Mouse (Mus musculus) liver, postnatal 0 days (tissue): ENCODE data around the gene Gm13283. TPM values are rescaled to one million over a fixed set of nuclear protein-coding genes. Genes with fewer than 3 reads are reported as not detected.
"Not testable (repeated sequence)": the region's sequence is repeated elsewhere in the genome, so short reads cannot be mapped to it uniquely, and the experiment has no call there.

Experiments used
- ATAC-seq: fragments of 200-750 bp; cut with Nextera tagmentation; 2 replicates; pipeline ENCODE4 v1.8.0; 2017; ENCODE audit warnings: mild to moderate bottlenecking, moderate library complexity
- DNase-seq: peaks from one replicate; pipeline ENCODE4 v3.0.0-alpha.2; 2016
- H3K27ac ChIP-seq: fragments of 300-500 bp; sonication (generic); 2 replicates; pipeline ENCODE4 v1.5.1; 2014; ENCODE audit warnings: antibody characterized with exemption, moderate library complexity, mild to moderate bottlenecking, low read depth
- H3K27me3 ChIP-seq: fragments of 300-500 bp; sonication (generic); 2 replicates; pipeline ENCODE4 v1.6.1; 2014; ENCODE audit warnings: low read length, control low read depth, mixed read lengths; ENCODE audit not compliant: insufficient read depth
- H3K36me3 ChIP-seq: fragments of 300-500 bp; sonication (generic); replicated peaks from 2 replicates; pipeline ENCODE4 v1.6.1; 2014; ENCODE audit warnings: mild to moderate bottlenecking, control low read depth, low read length, moderate library complexity, mixed read lengths; ENCODE audit not compliant: insufficient read depth
- H3K4me1 ChIP-seq: fragments of 300-500 bp; sonication (generic); 2 replicates; pipeline ENCODE4 v1.6.1; 2014; ENCODE audit warnings: antibody characterized with exemption, mild to moderate bottlenecking, control low read depth; ENCODE audit not compliant: insufficient read depth
- H3K4me2 ChIP-seq: fragments of 300-500 bp; sonication (generic); 2 replicates; pipeline ENCODE4 v1.6.1; 2014; ENCODE audit warnings: low read depth, mild to moderate bottlenecking, low read length, moderate library complexity, mixed read lengths
- H3K4me3 ChIP-seq: fragments of 300-500 bp; sonication (generic); 2 replicates; pipeline ENCODE4 v1.5.1; 2014; ENCODE audit warnings: low read depth, low read length
- H3K9ac ChIP-seq: fragments of 300-500 bp; sonication (generic); replicated peaks from 2 replicates; pipeline ENCODE4 v1.6.1; 2014; ENCODE audit warnings: mild to moderate bottlenecking, moderate library complexity
- H3K9me3 ChIP-seq: fragments of 300-500 bp; sonication (generic); 2 replicates; pipeline ENCODE4 v1.6.1; 2016; ENCODE audit warnings: mild to moderate bottlenecking, control low read depth, low read length, mixed read lengths
- CTCF ChIP-seq: sonication (generic); IDR thresholded peaks from 2 replicates; pipeline ENCODE4 v1.5.1; 2016; ENCODE audit warnings: antibody characterized with exemption, low read depth
- EP300 ChIP-seq: IDR thresholded peaks from 2 replicates; pipeline ENCODE4 v1.6.1; 2016; ENCODE audit warnings: antibody characterized with exemption, low read depth, mild to moderate bottlenecking
- WGBS: fragments of 180-500 bp; shearing (Covaris S2); extraction: QIAGEN DNeasy Blood & Tissue Kit; methylation state at CpG from one replicate; pipeline ENCODE4 v1.1.7; 2014; ENCODE audit not compliant: insufficient replicate concordance; 5-methylcytosine and 5-hydroxymethylcytosine counted together
- polyA plus RNA-seq: library from polyadenylated mRNA; unstranded; fragments of >200 nt; fragmentation: Nextera tagmentation; extraction: Ambion mirVana; gene quantifications from 2 replicates; pipeline ENCODE4 v1.2.1, GENCODE M21; 2015

Gm13283 gene
- polyA plus RNA-seq, result 0.13 TPM in 1 of 2 replicates, not detected in the other

DNA sequence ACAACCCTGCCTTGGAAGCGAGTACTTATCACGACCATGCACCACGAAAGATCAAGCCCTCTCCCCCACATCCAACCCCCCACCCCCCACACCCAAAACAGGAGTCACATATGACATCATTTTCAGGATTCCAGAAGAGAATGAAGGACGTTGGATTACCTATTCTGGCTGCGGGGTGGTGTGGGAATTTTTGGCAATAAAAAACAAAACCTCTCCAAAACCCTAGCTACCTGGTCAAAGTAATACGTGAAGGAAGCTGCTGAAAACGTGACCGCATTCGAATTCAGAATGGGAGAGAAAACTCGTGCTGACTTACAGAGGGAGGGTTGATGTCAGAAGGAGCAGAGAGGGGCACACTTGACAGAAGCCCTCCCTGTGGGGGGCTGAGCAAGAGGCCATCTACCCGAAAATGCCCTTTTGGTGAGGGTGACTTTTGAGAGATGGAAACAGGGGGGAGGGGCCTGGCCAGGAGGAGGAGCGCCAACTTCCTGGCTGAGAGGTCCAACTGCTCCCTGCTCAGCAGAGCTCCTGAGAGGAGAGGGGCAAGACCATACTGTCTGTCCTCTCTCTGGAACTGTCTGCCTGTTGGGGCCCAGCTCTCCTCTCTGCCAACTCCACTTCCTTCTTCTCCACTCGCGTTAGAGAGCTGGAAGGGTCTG lies at the start of gene Gm13283:
Gene Gm13283, plus strand, starts transcription at position 510 of the 659 bp plus-strand sequence.
- H3K27me3 ChIP-seq, H3K4me1 ChIP-seq, ATAC-seq, H3K9ac ChIP-seq, H3K36me3 ChIP-seq, DNase-seq, H3K9me3 ChIP-seq: not testable (repeated sequence)
- Histone ChIP-seq H3K4me3 (peak within 1 kb of the TSS; percentile 39), H3K27ac (peak within 1 kb of the TSS; percentile 66), H3K4me2 (peak within 1 kb of the TSS; percentile 57)
- WGBS, result 22% methylated on average over 6 of the region's 14 CpGs

DNA sequence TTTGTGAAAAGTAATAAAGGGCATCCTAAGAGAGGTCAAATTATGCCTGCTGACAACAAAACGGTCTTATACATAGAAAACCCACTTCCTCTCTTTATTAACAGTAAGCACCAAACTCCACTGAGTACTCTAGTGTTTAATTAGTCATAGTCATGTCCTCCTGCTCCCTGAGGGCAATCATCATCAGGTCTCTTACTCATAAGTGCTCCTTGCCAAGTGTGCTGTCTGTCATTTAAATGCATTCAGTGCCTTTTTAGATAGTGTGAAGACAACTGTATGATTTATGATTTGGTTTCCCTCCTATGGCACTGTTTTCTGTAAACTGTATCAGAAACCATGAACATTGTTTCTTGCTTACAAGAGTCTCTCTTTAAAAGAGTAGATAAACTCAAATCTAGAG lies 45.6 kb upstream of the Gm13283 start:
- Histone ChIP-seq H3K27me3 (no peaks in the 10 kb centered on the region), H3K27ac (no peak overlapping the region), H3K9ac (no peak overlapping the region), H3K9me3 (no peaks in the 10 kb centered on the region), H3K4me2 (no peak overlapping the region), H3K4me3 (no peak overlapping the region), H3K36me3 (peaks cover 7% of the 10 kb centered on the region; the same call in 1 of the 2 replicates), H3K4me1 (peaks cover 5% of the 10 kb centered on the region)
- ATAC-seq (no peak; the same call in 1 of the 2 replicates), DNase-seq (no peak)
- TF ChIP-seq EP300 (no peak), CTCF (no peak)
- WGBS, result 68% methylated on average over 1 of the region's 1 CpGs

DNA sequence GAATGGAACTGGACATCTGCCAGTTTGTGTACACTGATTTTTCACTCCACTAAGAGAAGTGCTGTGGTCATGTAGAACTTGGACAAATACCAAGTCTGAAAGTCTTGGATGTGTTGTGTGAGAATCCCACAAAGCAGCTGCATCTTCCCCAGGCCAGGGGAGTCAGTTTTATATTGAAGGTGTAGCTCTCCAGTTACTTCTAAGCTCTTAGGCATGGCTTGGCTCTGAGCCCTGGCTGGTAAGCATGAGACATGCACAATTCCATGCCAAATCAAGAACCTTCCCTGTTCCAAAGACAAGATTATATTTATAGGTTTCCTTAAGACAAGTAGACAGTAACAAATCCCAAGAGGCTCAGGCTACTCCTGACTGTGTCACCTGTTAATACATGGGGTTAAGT lies 44.9 kb upstream of the Gm13283 start:
- H3K9ac ChIP-seq, result no peak overlapping the region
- peaks cover 6% of the 10 kb centered on the region for H3K4me1 ChIP-seq
- DNase-seq (no peak), ATAC-seq (no peak)
- H3K4me2 ChIP-seq, result no peak overlapping the region
- no peaks in the 10 kb centered on the region for H3K9me3 ChIP-seq
- no peak overlapping the region for H3K4me3 ChIP-seq
- no peaks in the 10 kb centered on the region for H3K27me3 ChIP-seq
- peaks cover 9% of the 10 kb centered on the region for H3K36me3 ChIP-seq
- no peak overlapping the region for H3K27ac ChIP-seq
- no peak for TF ChIP-seq CTCF

DNA sequence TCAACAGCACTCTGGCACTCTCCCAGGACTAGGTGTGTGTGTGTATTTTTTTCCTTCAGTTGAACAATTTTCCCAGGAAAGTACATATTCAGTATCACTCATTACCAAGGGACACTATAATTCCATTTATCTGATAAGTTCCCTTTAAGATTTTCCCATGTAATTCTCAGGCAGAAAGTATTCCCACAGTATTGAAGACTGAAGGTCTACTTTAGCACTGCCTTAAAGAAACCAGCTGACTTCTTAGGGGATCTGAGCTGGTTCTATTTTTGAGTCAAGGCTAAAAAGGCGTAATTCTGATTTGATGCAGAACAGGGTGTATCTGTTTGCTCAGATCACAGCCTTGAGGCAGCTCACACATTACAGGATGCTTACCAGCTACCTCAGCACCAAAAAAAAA lies 41.2 kb upstream of the Gm13283 start:
- DNase-seq (no peak), ATAC-seq (no peak)
- TF ChIP-seq EP300, result no peak
- no peak for TF ChIP-seq CTCF
- no peaks in the 10 kb centered on the region for H3K27me3 ChIP-seq
- H3K27ac ChIP-seq, result no peak overlapping the region
- H3K9me3 ChIP-seq, result no peaks in the 10 kb centered on the region
- peaks cover 19% of the 10 kb centered on the region for H3K4me1 ChIP-seq
- peaks cover 19% of the 10 kb centered on the region for H3K36me3 ChIP-seq
- no peak overlapping the region for H3K9ac ChIP-seq
- H3K4me3 ChIP-seq, result peak overlapping the region; percentile 11
- H3K4me2 ChIP-seq, result peak overlapping the region; percentile 94
- WGBS, result 24% methylated on average over 1 of the region's 1 CpGs

DNA sequence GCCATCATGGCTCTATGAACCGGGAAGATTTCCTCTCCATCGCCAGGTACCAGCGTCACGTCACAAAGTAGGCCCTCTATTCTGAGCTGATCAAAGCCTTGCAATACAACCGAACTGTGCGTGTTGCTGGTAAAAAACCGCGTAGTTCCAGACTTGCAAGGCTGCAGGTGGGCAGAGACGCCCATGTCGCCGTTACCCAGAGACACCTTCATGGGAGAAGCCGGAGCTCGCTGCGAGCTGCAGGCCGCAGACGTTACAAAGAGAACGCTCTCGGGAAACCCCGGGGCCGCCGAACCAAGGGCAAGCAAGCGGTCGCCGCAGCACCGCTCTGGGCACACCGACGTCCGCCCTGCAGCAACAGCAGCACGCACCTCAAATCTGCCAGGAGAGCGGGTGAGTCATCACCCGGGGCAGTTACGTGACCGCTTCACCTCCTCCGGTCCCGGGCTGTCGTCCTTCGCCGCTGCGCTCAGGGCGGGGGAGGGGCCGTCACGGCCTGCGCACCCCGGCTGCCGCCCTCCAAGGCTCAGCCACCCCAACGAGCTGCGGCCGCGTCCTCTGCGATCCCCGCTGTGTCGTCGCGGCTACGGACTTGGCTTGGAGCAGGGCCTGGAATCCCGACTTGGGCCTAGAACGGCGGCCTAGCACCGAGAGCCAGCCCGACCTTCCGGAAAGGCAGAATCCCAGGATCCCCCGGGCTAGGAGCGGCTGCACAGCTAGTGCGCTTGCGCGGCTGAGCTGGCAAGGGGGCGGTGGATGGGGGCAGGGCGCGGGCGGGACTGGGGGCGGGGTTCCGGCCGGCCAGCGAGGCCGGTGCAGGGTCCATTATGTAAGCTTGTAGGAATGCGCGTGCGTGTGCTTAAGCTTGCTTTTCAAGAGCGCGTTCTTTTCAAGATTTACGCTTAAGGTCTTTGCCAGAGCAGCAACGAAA lies 37.9 kb upstream of the Gm13283 start, which contains the start of the genes Gm26566 and Klhl9:
Gene Gm26566, plus strand, starts transcription at position 15 of the 931 bp plus-strand sequence.
Gene Klhl9, minus strand, starts transcription at position 675 of the 931 bp plus-strand sequence.
- Histone ChIP-seq H3K9ac (peak within 1 kb of the TSS; percentile 96), H3K4me1 (peaks cover 19% of the 10 kb centered on the region), H3K9me3 (no peaks in the 10 kb centered on the region), H3K36me3 (peaks cover 13% of the 10 kb centered on the region), H3K27me3 (no peaks in the 10 kb centered on the region), H3K4me3 (peak within 1 kb of the TSS; percentile 89), H3K4me2 (peak within 1 kb of the TSS; percentile 94), H3K27ac (peak within 1 kb of the TSS; percentile 100)
- ATAC-seq (peak; percentile 98), DNase-seq (peak; percentile 95)
- TF ChIP-seq EP300, result no peak
- TF ChIP-seq CTCF, result no peak
- under 1% methylated on average over 73 of the region's 82 CpGs for WGBS

DNA sequence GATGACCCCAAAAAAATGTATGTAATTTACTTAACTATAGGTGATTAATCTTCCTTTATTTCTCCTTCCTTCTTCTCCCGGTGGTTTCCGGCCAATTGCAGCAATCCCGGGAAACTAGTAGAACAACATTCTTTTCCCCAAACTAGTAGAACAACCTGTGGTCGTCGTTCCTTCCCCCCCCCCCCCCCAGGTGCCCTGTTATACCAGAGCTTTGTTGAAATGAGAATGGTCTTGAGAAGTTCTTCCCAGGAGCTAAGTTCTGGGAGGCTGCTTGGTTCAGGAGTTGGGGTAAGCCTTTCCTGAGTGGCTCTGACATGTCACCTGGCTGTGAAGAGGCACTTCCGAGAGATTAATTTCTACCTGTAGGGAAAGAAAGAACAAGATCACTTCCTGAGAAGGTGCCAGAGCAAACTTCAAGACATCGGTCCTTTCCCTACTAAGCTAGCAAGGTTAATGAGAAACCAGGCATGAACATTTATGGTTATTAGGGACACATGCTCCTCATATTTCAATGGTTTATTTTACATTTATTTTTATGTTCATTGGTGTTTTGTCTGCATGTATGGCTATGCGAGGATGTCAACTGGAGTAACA lies 36.3 kb upstream of the Gm13283 start:
- Histone ChIP-seq H3K4me3 (no peak overlapping the region), H3K36me3 (peaks cover 11% of the 10 kb centered on the region), H3K9ac (no peak overlapping the region), H3K27me3 (no peaks in the 10 kb centered on the region), H3K9me3 (no peaks in the 10 kb centered on the region), H3K4me2 (no peak overlapping the region), H3K27ac (no peak overlapping the region), H3K4me1 (peaks cover 14% of the 10 kb centered on the region)
- TF ChIP-seq EP300 (no peak), CTCF (no peak)
- 58% methylated on average over 8 of the region's 8 CpGs for WGBS
- ATAC-seq (no peak), DNase-seq (no peak)
